Mouse (Mus musculus) layer of hippocampus, postnatal 14 days (tissue): ENCODE measurements at regions not wholly inside any gene's neighbourhood (a gene's known extent, or its start where the extent isn't known, plus 50 kb on each side); places are given as distances from the start of the nearest gene placed in this dataset.

ENCODE experiments used
- DNase-seq, 2 experiments: peaks; one replicate each; pipeline ENCODE4 v3.0.0; 2021 to 2022; ENCODE audit warnings: low spot score in 2 of 2, mixed read lengths in 1 of 2

DNA sequence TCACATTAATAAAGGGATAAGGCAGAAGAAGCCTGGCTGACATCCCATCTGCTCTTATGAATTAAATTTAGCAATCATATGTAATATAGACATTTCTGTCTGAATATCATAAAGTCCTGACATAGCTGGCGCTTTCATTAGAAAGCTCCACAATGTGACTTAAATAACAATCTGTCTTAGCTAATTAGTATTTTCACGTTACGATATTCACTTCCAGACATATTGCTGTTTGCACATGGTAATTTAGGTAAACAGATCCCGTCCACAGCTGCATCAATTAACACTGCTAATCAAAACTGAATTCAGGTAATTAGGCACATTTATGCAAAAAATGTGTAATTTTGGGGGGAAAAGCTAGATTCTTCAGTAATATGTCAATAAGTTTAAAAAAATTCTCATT, 625.1 kb downstream of the Nedd1 start:
- no peak for DNase-seq

DNA sequence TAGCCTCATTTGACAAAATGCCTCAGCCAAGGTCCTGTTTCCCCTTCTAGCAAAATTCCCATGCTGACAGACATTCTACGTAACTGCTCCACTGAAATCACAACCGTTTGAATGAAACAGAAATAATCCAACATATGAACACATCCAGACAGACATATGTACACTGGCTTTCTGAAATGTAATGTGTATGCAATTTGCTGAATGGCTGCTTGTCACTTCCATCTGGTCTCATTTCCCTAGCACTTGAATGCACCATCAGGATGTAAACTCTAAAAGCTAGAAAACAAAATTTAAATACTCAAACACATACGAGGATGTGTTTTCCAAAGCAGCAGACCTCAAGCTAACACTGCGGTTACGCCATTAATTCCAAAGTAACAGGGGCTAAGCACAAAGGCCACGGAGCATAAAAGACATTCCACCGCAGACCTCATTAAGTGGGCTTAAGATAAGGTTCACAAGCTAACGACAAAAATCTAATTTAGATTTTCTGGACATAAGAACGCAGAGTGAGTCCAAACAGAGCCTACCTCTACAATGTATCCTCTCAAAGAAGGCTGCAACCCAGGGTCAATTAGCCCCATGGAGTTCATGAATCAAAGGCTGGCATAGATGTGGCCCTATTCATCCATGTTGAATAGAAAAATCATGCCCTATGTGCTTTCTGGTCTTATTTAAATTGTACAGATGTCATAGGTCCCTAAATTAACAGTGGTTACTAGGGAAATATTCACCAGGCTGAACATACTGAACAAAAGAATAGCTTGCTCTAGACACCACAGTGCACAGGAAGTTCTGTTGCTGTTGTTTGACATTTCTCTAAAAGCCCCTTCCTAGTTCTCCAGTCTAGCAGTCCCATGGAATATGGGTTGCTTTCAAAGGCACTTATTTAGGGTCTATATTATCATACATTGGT, 630.5 kb downstream of the Nedd1 start:
- no peak for DNase-seq

DNA sequence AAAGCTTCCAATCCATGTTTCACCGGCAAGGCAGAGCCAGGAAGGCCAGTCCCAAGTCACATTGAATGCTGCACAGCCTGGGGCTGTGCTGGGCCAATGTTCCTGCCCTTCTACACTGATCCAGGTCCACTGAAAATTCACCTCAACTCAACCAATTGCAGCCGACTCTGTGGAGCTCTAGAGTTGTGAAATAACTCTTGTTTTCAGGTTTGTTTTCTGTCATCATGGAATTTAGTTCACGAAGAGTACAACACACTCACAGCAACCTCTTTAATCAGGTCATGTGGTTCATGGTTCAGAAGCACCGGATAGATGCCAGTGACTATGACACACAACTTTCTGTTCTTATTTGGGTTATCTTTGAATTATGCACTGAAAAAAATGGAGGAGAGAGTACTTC, 640.1 kb downstream of the Nedd1 start:
- DNase-seq, result no peak

GRCm38 (mm10) chr10:92081199-92081598, 641.0 kb downstream of the Nedd1 start:
- DNase-seq, result no peak

DNA sequence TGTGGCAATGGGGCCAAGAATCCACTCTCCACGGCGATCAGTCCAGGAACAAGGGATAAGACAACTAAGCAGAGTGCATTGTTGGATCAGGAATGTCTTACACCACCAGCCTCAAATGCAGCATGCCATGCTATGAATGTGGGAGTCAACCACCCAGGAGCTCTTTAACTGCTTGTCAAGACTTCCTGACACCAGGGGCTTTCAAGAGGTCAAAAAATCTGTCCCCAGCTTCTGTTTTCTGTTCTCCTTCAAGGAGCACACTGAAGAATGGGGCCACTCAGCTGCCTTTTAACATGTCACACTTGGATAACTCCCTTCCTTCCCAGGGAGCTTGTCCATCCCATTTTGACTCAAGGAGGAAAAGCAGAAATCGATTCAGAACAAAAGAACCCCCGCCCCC, 642.8 kb downstream of the Nedd1 start:
- no peak for DNase-seq

DNA sequence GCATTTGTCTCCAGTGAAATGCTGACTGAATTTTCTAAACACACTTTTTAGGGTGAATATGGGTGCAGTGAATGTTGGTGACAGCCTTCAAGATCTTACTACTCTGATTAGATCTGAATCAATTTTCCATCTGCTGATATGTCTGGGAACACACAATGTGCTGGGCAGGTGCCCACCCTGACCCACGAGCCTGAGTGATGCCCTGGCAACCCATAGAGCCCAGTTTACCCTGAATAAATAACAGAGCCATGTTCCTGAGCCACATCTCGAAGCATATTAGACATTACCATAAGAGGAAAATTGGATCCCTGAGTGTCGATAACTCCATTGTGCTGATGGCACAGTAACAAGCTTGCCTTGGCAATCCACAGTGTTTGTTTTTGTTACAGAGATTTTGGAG, 644.9 kb downstream of the Nedd1 start:
- no peak for DNase-seq

- no peak for DNase-seq
Measured at GRCm38 (mm10) chr10:92076754-92077153, 645.5 kb downstream of the Nedd1 start.

GRCm38 (mm10) chr10:92075469-92075868, 646.8 kb downstream of the Nedd1 start:
- DNase-seq, result no peak

DNA sequence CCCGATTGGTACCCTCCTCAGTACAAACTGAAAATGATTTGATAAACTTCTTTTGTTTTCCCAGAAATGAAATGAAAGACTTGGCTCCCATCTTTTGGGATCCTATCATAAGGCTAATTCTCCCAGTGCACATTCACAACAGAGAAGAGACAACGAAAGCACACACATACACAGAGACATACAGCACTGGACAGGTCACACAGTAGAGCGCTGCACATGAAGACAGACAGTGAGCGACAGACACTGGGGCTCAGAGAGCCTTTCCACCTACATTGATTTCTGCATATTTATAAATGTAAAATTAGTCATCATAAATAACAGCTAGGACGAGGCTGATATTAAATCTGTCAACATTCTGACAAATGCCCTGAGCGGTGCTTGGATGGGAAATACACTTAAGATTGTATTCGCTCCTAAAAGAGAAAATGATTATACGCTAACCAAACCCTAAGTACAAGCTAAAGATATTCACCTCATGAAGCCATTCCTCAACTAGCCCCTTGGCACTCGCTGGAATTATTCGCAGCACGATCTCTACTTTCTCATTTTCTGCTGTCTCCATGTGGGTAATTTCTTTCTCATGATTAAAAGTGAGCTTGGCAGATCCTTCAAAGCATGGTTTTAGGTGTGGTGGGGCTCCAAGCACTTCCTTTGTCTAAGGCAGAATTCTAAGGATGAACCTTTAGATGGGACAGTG, 647.4 kb downstream of the Nedd1 start:
- no peak for DNase-seq

DNA sequence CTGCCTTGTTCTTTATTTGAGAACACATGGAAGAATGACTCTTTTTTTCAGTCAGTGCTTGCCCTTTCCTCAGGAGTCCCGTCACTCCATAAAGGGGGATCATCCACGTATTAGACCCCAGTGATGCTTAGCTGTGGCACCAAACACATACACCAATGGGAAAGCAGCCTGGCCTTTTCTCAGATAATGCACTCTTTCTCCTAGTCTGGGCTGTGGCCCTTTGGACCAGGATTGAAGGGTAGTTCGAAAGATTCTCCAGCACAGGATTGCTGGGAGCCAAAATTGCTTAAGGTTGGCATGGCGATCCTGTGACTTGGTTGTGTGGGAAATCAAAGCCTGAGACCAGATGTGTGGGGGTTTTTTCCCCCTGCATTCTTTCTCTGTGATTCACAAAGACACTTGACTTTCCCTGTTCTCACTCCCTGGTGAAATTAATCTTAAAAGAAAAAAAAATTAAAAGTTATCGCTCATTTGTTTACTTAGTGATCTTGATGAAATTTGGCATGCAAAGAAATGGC, 648.3 kb downstream of the Nedd1 start:
- no peak for DNase-seq

DNA sequence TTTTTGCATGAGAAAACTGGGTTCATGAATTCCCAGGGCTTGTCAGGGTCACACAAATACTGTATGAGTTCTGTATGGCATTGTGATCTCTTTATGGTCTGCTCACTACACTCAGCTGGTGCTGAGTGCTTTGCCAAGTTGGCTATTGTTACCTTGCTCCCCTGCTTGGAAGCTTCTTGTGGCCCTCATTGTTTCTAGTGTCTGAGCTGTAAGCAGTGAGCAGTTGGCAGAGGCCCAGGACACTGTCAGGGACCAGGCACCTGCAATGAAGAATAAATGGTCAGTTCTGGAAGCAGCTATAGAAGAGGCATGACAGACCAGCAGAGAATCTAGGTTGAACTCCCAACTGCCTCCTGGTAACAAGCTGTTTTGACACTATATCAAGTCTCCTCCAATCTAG, 677.4 kb downstream of the Nedd1 start:
- no peak for DNase-seq

GRCm38 (mm10) chr10:92036176-92036575, 686.0 kb downstream of the Nedd1 start:
- DNase-seq, result peak; percentile 31 to 66

DNA sequence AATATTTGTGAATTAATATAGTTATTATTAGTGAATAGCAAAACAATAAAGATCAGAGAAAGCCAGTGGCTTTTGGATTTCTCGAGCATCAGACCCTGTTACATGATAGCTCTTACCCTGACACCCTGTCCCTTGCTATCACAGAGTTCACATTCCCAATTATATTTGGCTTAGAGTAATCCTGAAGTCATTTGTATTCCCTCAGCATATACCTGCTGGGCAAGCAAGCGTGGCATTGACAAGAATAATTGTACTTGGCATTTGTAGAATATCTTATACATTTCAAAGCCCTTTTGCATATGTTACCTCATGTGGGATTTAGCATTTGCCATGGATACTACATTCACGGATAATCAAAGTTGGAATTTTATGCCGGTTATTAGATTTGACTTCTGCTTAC, 692.0 kb downstream of the Nedd1 start:
- no peak for DNase-seq

DNA sequence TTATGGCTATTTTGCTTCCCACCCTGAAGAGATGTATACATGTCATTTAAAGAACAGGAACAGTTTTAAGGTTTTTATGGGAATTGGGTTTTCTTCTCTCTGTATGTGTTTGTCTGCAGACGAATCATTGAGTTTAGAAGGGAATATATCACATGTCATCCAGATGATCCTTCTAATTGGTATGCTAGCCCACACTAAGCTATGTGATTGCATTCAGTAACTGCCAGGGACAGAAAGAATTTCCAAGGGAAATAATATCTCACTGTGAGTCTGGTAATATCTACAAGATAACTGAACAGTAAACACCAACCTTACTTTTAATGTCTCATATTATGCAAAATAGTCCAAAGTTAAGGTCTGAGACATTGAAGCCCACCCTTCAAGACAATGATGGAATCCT, 698.0 kb downstream of the Nedd1 start:
- DNase-seq, result no peak

- no peak for DNase-seq
Measured at GRCm38 (mm10) chr10:92021036-92021435, 701.2 kb downstream of the Nedd1 start.

DNA sequence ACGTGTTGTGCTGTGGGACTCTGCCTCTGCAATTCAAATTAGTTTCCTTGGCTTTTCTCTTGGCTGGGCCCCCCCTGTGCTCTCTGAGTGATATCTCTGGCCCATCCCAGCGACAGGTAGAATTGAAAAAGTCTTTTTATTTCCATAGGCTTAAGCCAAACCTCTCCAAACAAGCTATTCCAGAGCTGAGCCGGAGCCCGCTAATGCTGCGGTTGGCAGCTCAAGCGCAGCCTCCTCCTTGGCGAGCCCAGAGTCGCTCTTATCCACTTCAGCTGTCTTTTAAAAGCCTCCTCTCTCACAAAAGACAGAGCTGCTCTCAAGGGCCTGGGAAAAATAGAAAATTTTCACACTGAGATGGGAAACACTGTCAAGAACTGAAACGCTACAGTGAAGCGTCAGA, 712.7 kb downstream of the Nedd1 start:
- DNase-seq, result no peak

- DNase-seq, result no peak
Measured at GRCm38 (mm10) chr10:92007891-92008290, 714.3 kb downstream of the Nedd1 start.

DNA sequence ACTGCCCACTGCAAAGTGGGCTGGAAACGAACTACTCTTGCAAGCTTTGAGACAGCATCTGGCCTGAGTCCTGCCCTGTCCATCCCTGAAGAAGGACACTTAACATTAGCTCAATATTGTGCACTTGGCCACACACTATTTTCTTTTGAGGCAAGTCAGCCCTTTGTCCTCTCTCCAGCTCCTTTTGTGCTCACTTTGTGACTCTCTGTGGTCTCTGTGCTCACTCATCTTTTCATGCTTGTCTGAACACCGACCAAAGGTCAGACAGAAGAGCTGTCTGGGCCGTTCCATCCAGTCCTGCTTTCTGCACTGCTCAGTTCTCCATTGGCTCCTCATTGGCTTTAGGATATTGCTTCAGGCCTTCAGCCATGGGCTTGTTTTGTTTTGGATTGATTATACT, 715.8 kb downstream of the Nedd1 start:
- DNase-seq, result no peak

DNA sequence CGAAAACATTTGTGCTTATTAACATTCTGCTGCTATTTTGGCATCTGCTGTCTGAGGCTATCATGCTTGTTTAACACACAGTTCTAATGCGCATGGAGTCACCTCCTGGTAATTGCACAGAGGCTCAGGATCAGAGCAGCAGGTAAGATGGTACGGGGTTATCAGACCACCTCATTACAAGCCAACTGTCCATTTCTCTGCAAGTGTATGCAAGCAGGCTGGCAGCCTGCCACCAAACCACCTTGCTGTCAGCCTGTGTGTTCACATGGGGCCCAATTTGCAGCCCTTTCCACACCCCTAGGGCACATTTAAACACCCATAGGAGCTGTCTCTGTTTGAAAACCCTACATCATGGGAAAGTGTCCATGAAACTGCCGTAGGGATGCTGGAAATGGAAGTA, 731.2 kb downstream of the Nedd1 start:
- no peak for DNase-seq

DNA sequence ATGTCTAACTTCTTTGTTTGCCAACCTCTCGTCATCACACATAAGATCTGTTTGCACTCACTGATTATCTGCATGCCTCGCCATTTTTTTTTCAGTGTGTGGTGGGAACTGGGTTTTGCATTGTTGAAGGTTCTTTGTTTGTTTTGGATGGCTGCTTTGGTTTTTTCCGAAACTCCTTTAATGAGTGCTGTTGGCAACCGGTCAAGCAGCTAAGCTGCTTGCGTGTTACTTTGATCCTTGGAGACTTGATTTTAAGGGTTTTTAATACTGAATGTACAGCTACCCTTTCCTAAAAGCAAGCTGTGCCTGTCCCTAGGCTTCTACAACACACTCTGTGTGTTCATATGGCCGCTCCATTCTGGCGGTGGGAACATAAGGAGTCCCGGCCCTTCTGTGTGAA, 733.9 kb downstream of the Nedd1 start:
- DNase-seq, result peak in 1 of 2 experiments; percentile 39

DNA sequence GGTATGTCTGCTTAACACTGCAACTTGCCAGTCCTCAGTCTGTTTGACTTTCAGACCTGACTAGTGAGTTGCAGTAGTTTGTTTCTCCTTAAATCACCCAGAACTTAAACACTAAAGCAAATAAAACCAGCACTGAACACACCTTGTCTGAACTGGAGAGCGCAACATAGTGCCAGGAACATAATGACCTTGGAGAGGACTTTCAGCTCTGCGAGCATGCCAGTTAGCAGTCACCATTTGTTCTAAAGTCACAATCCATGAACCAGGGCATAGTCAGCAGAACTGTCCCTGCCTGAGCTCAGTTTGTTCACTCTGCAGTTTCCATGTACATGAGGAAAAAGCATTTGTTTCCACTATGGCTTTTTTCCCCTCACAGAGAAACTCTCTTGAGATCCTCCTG, 742.4 kb downstream of the Nedd1 start:
- no peak for DNase-seq

DNA sequence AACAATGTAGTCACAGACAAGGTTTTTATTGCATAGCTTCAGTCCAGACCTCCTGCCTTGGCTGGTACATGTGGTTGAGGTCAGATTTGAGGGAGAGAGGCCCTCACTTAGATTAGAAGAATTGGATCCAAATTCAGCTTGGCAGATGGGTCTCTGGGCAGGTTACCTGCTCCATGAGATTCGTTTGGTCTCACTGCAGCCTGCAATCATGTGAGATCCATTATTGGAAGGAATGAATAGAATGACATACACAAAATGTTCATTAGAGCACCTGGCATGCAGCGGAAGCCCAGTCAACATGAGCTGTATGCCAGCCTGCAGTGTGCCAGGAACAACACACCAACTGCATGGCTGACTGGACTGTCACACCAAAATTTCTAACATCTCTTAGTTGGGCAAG, 750.3 kb downstream of the Nedd1 start:
- DNase-seq, result no peak
